27 mouse cellular contexts compared by ENCODE assay signal in the genomic region with DNA sequence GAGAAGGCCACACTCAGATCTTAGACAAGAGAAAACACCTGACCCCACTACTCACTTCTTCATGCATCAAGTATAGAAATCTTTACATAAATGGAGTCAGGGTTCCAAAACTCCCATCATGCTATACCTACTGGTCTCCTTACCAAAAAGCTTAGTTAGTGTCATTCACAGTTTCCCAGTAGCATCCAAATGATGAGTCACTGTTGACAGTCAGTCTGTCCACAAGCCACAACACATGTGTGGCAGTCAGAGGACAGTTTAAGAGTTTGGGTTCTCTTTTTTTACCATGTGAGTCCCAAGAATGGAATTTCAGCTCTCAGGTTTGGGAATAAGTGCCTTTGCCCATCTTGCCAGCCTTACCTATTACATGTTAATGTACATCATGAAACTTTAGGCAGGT. TPM values are rescaled to one million over a fixed set of nuclear protein-coding genes. Genes with fewer than 3 reads are reported as not detected.
DNase-seq lines count a peak whose midpoint lies in the region; ATAC-seq and TF ChIP-seq lines count a peak whose summit lies in the region.
"Had no signal": no experiment of that assay in that cellular context is flagged by ENCODE, and none has a peak within 500 bp of the region (broad histone marks: within the 10 kb centered on the region; RNA-seq: fewer than 3 reads in every experiment).

No protein-coding gene starts in this region.

- H3K4me1 ChIP-seq in liver, embryonic 12.5 days, result peaks cover 63% of the 10 kb centered on the region
- H3K4me1 ChIP-seq in liver, embryonic 15.5 days (replicated peaks), result peaks cover 54% of the 10 kb centered on the region
- H3K4me1 ChIP-seq in liver, embryonic 11.5 days (replicated peaks; ENCODE audit: control insufficient read depth, insufficient read depth, low read length), result peaks cover 19% of the 10 kb centered on the region
- H3K4me1 ChIP-seq: forebrain, embryonic 13.5 days; forebrain, embryonic 15.5 days had no signal

- no peak overlapping the region for H3ac ChIP-seq in C2C12 (ENCODE audit: control insufficient read depth, insufficient read length, low read depth)

- no peak overlapping the region for H3K9ac ChIP-seq in liver, embryonic 12.5 days
- no peak overlapping the region for H3K9ac ChIP-seq in liver, embryonic 15.5 days
- H3K9ac ChIP-seq in liver, embryonic 11.5 days (ENCODE audit: low read depth, low read length), result no peak overlapping the region
- H3K9ac ChIP-seq: embryonic facial prominence, embryonic 13.5 days; embryonic facial prominence, embryonic 15.5 days; forebrain, embryonic 13.5 days; forebrain, embryonic 15.5 days; forebrain, postnatal 0 days had no signal

- no peaks in the 10 kb centered on the region for H3K79me3 ChIP-seq in C2C12 (ENCODE audit: low read depth)

- H3K79me2 ChIP-seq in C2C12 (ENCODE audit: control insufficient read depth, insufficient read depth), result no peaks in the 10 kb centered on the region

- H3K36me3 ChIP-seq in liver, embryonic 12.5 days, result peaks cover 97% of the 10 kb centered on the region
- peaks cover 98% of the 10 kb centered on the region for H3K36me3 ChIP-seq in liver, embryonic 15.5 days (replicated peaks)
- peaks cover 41% of the 10 kb centered on the region for H3K36me3 ChIP-seq in liver, embryonic 11.5 days (ENCODE audit: control insufficient read depth, insufficient read depth, low read length)
- peaks cover 73% of the 10 kb centered on the region for H3K36me3 ChIP-seq in C2C12 (ENCODE audit: control insufficient read depth, insufficient read depth)
- H3K36me3 ChIP-seq: forebrain, embryonic 15.5 days had no signal

- DNase-seq in liver, result no peak
- DNase-seq in liver, embryonic 11.5 days (ENCODE audit: low spot score), result no peak
- DNase-seq in layer of hippocampus, adult 8-10 months (ENCODE audit: low spot score in 2 of 2), result no peak
- DNase-seq in kidney, postnatal 25 days, result no peak
- DNase-seq: adrenal gland, adult 2 months; adrenal gland, postnatal 10 days; adrenal gland, postnatal 25 days; B cell, adult 2 months; cerebellum, adult 11 months; cerebellum, adult 18-20 months; cerebellum, adult 8-10 months; cerebellum, adult 9-11 months; cerebellum, postnatal 14 days; cerebellum, postnatal 36 days; embryo, embryonic 11 days; forebrain, postnatal 0 days had no signal

- no peak overlapping the region for H3K4me2 ChIP-seq in liver, embryonic 12.5 days
- H3K4me2 ChIP-seq in liver, embryonic 15.5 days, result no peak overlapping the region
- no peak overlapping the region for H3K4me2 ChIP-seq in liver, embryonic 11.5 days
- H3K4me2 ChIP-seq: embryonic facial prominence, embryonic 13.5 days; embryonic facial prominence, embryonic 15.5 days; forebrain, embryonic 13.5 days; forebrain, embryonic 15.5 days had no signal

- no peak for TF ChIP-seq CTCF in C2C12 (IDR thresholded peaks at IDR 0.05; ENCODE audit: control insufficient read depth, insufficient read depth, insufficient read length)

- 0 out of 2 replicates have a peak overlapping the region, but pooled peaks have one; percentile 33 for H3K27ac ChIP-seq in liver, embryonic 12.5 days
- H3K27ac ChIP-seq in liver, embryonic 15.5 days (replicated peaks), result peak overlapping the region; percentile 15; the same call in 1 of the 2 replicates
- no peak overlapping the region for H3K27ac ChIP-seq in liver, embryonic 11.5 days (ENCODE audit: low read depth, low read length)
- H3K27ac ChIP-seq: embryonic facial prominence, embryonic 13.5 days; embryonic facial prominence, embryonic 15.5 days; forebrain, embryonic 13.5 days; forebrain, embryonic 15.5 days had no signal

- no peaks in the 10 kb centered on the region for H3K27me3 ChIP-seq in liver, embryonic 12.5 days (replicated peaks)
- no peaks in the 10 kb centered on the region for H3K27me3 ChIP-seq in liver, embryonic 15.5 days
- no peaks in the 10 kb centered on the region for H3K27me3 ChIP-seq in liver, embryonic 11.5 days (replicated peaks; ENCODE audit: control insufficient read depth, insufficient read depth, low read length)
- no peaks in the 10 kb centered on the region for H3K27me3 ChIP-seq in C2C12 (ENCODE audit: control insufficient read depth, insufficient read depth, insufficient read length)
- H3K27me3 ChIP-seq: embryonic facial prominence, embryonic 13.5 days; embryonic facial prominence, embryonic 15.5 days; forebrain, embryonic 13.5 days; forebrain, embryonic 15.5 days; Patski had no signal

- no peaks in the 10 kb centered on the region for H3K9me3 ChIP-seq in liver, embryonic 12.5 days (replicated peaks)
- H3K9me3 ChIP-seq in liver, embryonic 15.5 days (replicated peaks), result no peaks in the 10 kb centered on the region
- H3K9me3 ChIP-seq in liver, embryonic 11.5 days (ENCODE audit: control insufficient read depth, low read length), result no peaks in the 10 kb centered on the region
- H3K9me3 ChIP-seq: embryonic facial prominence, embryonic 13.5 days; embryonic facial prominence, embryonic 15.5 days; forebrain, embryonic 13.5 days; forebrain, embryonic 15.5 days had no signal

- no peak overlapping the region for H3K4me3 ChIP-seq in liver, embryonic 12.5 days
- H3K4me3 ChIP-seq in liver, embryonic 15.5 days (replicated peaks), result no peak overlapping the region
- H3K4me3 ChIP-seq in liver, embryonic 11.5 days (ENCODE audit: low read depth, low read length), result no peak overlapping the region
- no peak overlapping the region for H3K4me3 ChIP-seq in C2C12 (ENCODE audit: insufficient read depth, poor library complexity, severe bottlenecking)
- H3K4me3 ChIP-seq: embryonic facial prominence, embryonic 13.5 days; embryonic facial prominence, embryonic 15.5 days; forebrain, embryonic 13.5 days; forebrain, embryonic 15.5 days had no signal

- ATAC-seq in liver, embryonic 12.5 days, result no peak
- no peak for ATAC-seq in liver, embryonic 15.5 days (ENCODE audit: insufficient read depth)
- ATAC-seq in liver, embryonic 11.5 days (replicated peaks; ENCODE audit: low FRiP score), result no peak
- ATAC-seq in erythroblast, adult 5-6 weeks (replicated peaks; ENCODE audit: low FRiP score, poor library complexity, severe bottlenecking), result 0 out of 2 replicates have a peak, but pooled peaks have one; percentile 54
- ATAC-seq: forebrain, embryonic 13.5 days; forebrain, embryonic 15.5 days; forebrain, postnatal 0 days; Patski had no signal

TF ChIP-seq in C2C12, 6 proteins besides CTCF, POLR2A, EP300 and RAD21:
- TF ChIP-seq MYOG (IDR thresholded peaks at IDR 0.05; ENCODE audit: control insufficient read depth, extremely low read depth, insufficient read length) (no peak), MAX (IDR thresholded peaks at IDR 0.05) (peak; percentile 54)

RNA-seq across cellular contexts. Expression of a gene that starts 26.9 kb away (rescaled TPM):
- polyA plus RNA-seq in liver, embryonic 12.5 days (2016; fragmentation: Nextera tagmentation; extraction: Ambion mirVana), result 81.9 and 83.4 TPM in 2 replicates
- 49.0 and 51.4 TPM in 2 replicates for polyA plus RNA-seq in liver, embryonic 15.5 days (2015; fragmentation: Nextera tagmentation; extraction: Ambion mirVana)
- polyA plus RNA-seq in liver, embryonic 11.5 days (2014; fragmentation: Nextera tagmentation; extraction: Ambion mirVana), result 120 and 124 TPM in 2 replicates
- 32.6 TPM for polyA plus RNA-seq in C2C12 (2012; fragmentation: generic; extraction: Trizol)
- 12.7 and 17.5 TPM in 2 replicates for total RNA-seq in erythroblast, adult 5-6 weeks (2015; ENCODE audit: low replicate concordance)
- total RNA-seq in erythroblast, adult 5-6 weeks (2017; ENCODE audit: low replicate concordance), result 10.0 and 11.8 TPM in 2 replicates
- total RNA-seq in layer of hippocampus, adult 8-10 months (2022), result 10 to 100 TPM; 26.2 to 28.9 (median 27.5) TPM

RNA-seq across cellular contexts. Expression of a gene that starts 27.1 kb away (rescaled TPM):
- 23.9 and 24.5 TPM in 2 replicates for polyA plus RNA-seq in liver, embryonic 12.5 days (2016; fragmentation: Nextera tagmentation; extraction: Ambion mirVana)
- 13.6 and 13.7 TPM in 2 replicates for polyA plus RNA-seq in liver, embryonic 15.5 days (2015; fragmentation: Nextera tagmentation; extraction: Ambion mirVana)
- 26.4 and 30.1 TPM in 2 replicates for polyA plus RNA-seq in liver, embryonic 11.5 days (2014; fragmentation: Nextera tagmentation; extraction: Ambion mirVana)
- 10.4 TPM for polyA plus RNA-seq in C2C12 (2012; fragmentation: generic; extraction: Trizol)
- 10.2 and 16.9 TPM in 2 replicates for total RNA-seq in erythroblast, adult 5-6 weeks (2015; ENCODE audit: low replicate concordance)
- total RNA-seq in erythroblast, adult 5-6 weeks (2017; ENCODE audit: low replicate concordance), result 18.0 and 19.2 TPM in 2 replicates
- 10 to 100 TPM; 56.7 to 64.1 (median 60.2) TPM for total RNA-seq in layer of hippocampus, adult 8-10 months (2022)

RNA-seq across cellular contexts. Expression of a gene that starts 37.2 kb away (rescaled TPM):
- polyA plus RNA-seq in liver, embryonic 12.5 days (2016; fragmentation: Nextera tagmentation; extraction: Ambion mirVana), result 110 and 115 TPM in 2 replicates
- 154 and 157 TPM in 2 replicates for polyA plus RNA-seq in liver, embryonic 15.5 days (2015; fragmentation: Nextera tagmentation; extraction: Ambion mirVana)
- 125 and 130 TPM in 2 replicates for polyA plus RNA-seq in liver, embryonic 11.5 days (2014; fragmentation: Nextera tagmentation; extraction: Ambion mirVana)
- 30.2 TPM for polyA plus RNA-seq in C2C12 (2012; fragmentation: generic; extraction: Trizol)
- total RNA-seq in erythroblast, adult 5-6 weeks (2015; ENCODE audit: low replicate concordance), result 39.6 and 74.4 TPM in 2 replicates
- total RNA-seq in erythroblast, adult 5-6 weeks (2017; ENCODE audit: low replicate concordance), result 27.5 and 31.5 TPM in 2 replicates
- total RNA-seq in layer of hippocampus, adult 8-10 months (2022), result 10 to 100 TPM; 38.6 to 47.6 (median 42.6) TPM

RNA-seq across cellular contexts. Expression of a gene that starts 47.9 kb away (rescaled TPM):
- polyA plus RNA-seq in liver, embryonic 12.5 days (2016; fragmentation: Nextera tagmentation; extraction: Ambion mirVana), result 0.04 TPM in 1 of 2 replicates, not detected in the other
- not detected in 2 replicates for polyA plus RNA-seq in liver, embryonic 15.5 days (2015; fragmentation: Nextera tagmentation; extraction: Ambion mirVana)
- polyA plus RNA-seq in liver, embryonic 11.5 days (2014; fragmentation: Nextera tagmentation; extraction: Ambion mirVana), result 0.04 TPM in 1 of 2 replicates, not detected in the other
- 0.02 TPM for polyA plus RNA-seq in C2C12 (2012; fragmentation: generic; extraction: Trizol)
- 0.58 TPM in 1 of 2 replicates, not detected in the other for total RNA-seq in erythroblast, adult 5-6 weeks (2015; ENCODE audit: low replicate concordance)
- total RNA-seq in erythroblast, adult 5-6 weeks (2017; ENCODE audit: low replicate concordance), result not detected in 2 replicates
- 1 to 10 TPM; 1.2 to 1.4 (median 1.3) TPM for total RNA-seq in layer of hippocampus, adult 8-10 months (2022)
- total RNA-seq: adrenal gland, adult 2 months; adrenal gland, postnatal 10 days; adrenal gland, postnatal 25 days had no signal
- polyA plus RNA-seq: embryonic facial prominence, embryonic 11.5 days; forebrain, embryonic 11.5 days; forebrain, embryonic 13.5 days; forebrain, embryonic 15.5 days had no signal
